Mouse (Mus musculus) olfactory bulb, adult 2 months (tissue): ENCODE data around the gene Pram1. TPM values are rescaled to one million over a fixed set of nuclear protein-coding genes. Genes with fewer than 3 reads are reported as not detected.

Experiments
- H3K27ac ChIP-seq: fragments of 200-500 bp; 2 replicates; pipeline ENCODE4 v1.5.1; 2012; ENCODE audit warnings: low read depth, low read length; ENCODE audit not compliant: insufficient read depth
- H3K4me1 ChIP-seq: fragments of 200-500 bp; 2 replicates; pipeline ENCODE4 v1.6.1; 2012; ENCODE audit warnings: low read length; ENCODE audit not compliant: control insufficient read depth, insufficient read depth
- H3K4me3 ChIP-seq: fragments of 200-500 bp; 2 replicates; pipeline ENCODE4 v1.5.1; 2012; ENCODE audit warnings: mild to moderate bottlenecking, low read depth, low read length, moderate library complexity; ENCODE audit not compliant: insufficient read depth
- CTCF ChIP-seq: fragments of 200-500 bp; IDR thresholded peaks from 2 replicates; pipeline ENCODE4 v1.5.1; 2012; ENCODE audit warnings: low read depth, mild to moderate bottlenecking, low read length, moderate library complexity; ENCODE audit not compliant: insufficient read depth
- POLR2A ChIP-seq: fragments of 200-500 bp; IDR thresholded peaks from 2 replicates; pipeline ENCODE4 v1.6.1; 2012; ENCODE audit warnings: mild to moderate bottlenecking, low read depth, low read length, moderate library complexity; ENCODE audit not compliant: insufficient read depth
- WGBS: fragments of 180-500 bp; shearing (Covaris S2); methylation state at CpG from one replicate; pipeline ENCODE4 v1.1.7; 2018; 5-methylcytosine and 5-hydroxymethylcytosine counted together
- polyA plus RNA-seq: library from polyadenylated mRNA; stranded (reverse); fragments of >200 nt; gene quantifications from 2 replicates; pipeline ENCODE4 v1.2.4, GENCODE M21; 2012; ENCODE audit warnings: low replicate concordance; ENCODE audit not compliant: missing spikeins, insufficient read depth, insufficient read length

Gene Pram1
- polyA plus RNA-seq, 1 experiment = not detected

- peak overlapping the region; percentile 91 for H3K27ac ChIP-seq
- TF ChIP-seq CTCF (no peak), POLR2A (peak; percentile 80)
- WGBS = under 1% methylated on average over 42 of the region's 42 CpGs
- H3K4me1 ChIP-seq = no peaks in the 10 kb centered on the region
- H3K4me3 ChIP-seq = peak overlapping the region; percentile 67
Measured at GRCm38 (mm10) chr17:33685249-33685653, 47.4 kb downstream of the Pram1 start.

- no peak for TF ChIP-seq POLR2A
- no peak for TF ChIP-seq CTCF
- Histone ChIP-seq H3K27ac (0 out of 2 replicates have a peak within 1 kb of the TSS, but pooled peaks have one; percentile 12), H3K4me3 (no peak within 1 kb of the TSS), H3K4me1 (no peaks in the 10 kb centered on the region)
- 95% methylated on average over 1 of the region's 1 CpGs for WGBS
Measured at GRCm38 (mm10) chr17:33686760-33687159, 48.9 kb downstream of the Pram1 start, which contains the start of gene Hnrnpm. Gene Hnrnpm (minus strand): TSS chr17:33686860.

Other genes starting within 250 kb of the Pram1 start
- gene Zfp101, start 243.4 kb upstream of the Pram1 start, polyA plus RNA-seq = not detected in 2 replicates
- gene Actl9, start 205.2 kb upstream of the Pram1 start, polyA plus RNA-seq = not detected in 2 replicates
- gene Adamts10, start 113.9 kb upstream of the Pram1 start, polyA plus RNA-seq = not detected in 2 replicates
- not detected in 2 replicates for gene Myo1f, start 82.3 kb upstream of the Pram1 start, polyA plus RNA-seq
- gene Zfp414, start 9.0 kb upstream of the Pram1 start, polyA plus RNA-seq = not detected in 2 replicates
- gene Hnrnpm, start 48.8 kb downstream of the Pram1 start, polyA plus RNA-seq = 317 TPM in 1 of 2 replicates, not detected in the other
- not detected in 2 replicates for gene March2, start 80.6 kb downstream of the Pram1 start, polyA plus RNA-seq
- 744 TPM in 1 of 2 replicates, not detected in the other for gene Rab11b, start 122.5 kb downstream of the Pram1 start, polyA plus RNA-seq
- gene Angptl4, start 143.8 kb downstream of the Pram1 start, polyA plus RNA-seq = not detected in 2 replicates
- not detected in 2 replicates for gene Kank3, start 172.5 kb downstream of the Pram1 start, polyA plus RNA-seq
- not detected in 2 replicates for gene Rps28, start 186.5 kb downstream of the Pram1 start, polyA plus RNA-seq
- 751 TPM in 1 of 2 replicates, not detected in the other for gene Ndufa7, start 186.5 kb downstream of the Pram1 start, polyA plus RNA-seq
- gene Cd320, start 205.0 kb downstream of the Pram1 start, polyA plus RNA-seq = not detected in 2 replicates
- not detected in 2 replicates for gene Gm7029, start 235.8 kb downstream of the Pram1 start, polyA plus RNA-seq